Mouse (Mus musculus): Measurements from ENCODE around the gene Pid1.

DNA sequence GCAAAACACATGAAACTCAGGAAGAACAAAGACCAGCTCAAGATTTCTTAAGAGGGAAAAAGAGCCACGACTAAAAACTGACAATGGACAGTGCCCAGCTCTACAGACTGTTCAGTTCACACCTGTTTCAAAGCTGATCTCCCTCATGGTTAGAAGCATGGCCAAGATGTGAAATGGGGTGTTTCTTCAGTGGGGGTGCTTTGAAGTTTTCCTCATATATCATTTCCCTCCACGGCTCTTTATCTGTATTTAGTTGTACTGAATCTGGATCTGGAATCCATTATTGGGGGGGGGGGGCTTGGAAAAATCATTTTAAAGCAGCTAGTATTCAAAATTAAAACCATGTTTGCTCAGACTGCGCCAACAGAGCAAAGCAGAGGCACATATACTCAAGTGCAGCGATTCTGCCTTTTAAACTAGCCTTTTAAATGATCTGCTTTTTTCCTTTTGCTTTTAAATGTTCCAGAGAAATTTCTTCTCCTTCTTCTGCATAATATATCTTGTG is 351.1 kb downstream of the Pid1 start:
- TF ChIP-seq EP300 (optimal IDR thresholded peaks at IDR 0.05) = no peak
- no peak for TF ChIP-seq CTCF (IDR thresholded peaks at IDR 0.05; ENCODE audit: low read depth)

Data from stomach, postnatal 0 days (tissue).